Mouse (Mus musculus): ENCODE data around the gene Traf3ip3.
A peak's percentile ranks its signal among the peaks of the same experiment; 100 is the strongest.

Traf3ip3 gene

DNA sequence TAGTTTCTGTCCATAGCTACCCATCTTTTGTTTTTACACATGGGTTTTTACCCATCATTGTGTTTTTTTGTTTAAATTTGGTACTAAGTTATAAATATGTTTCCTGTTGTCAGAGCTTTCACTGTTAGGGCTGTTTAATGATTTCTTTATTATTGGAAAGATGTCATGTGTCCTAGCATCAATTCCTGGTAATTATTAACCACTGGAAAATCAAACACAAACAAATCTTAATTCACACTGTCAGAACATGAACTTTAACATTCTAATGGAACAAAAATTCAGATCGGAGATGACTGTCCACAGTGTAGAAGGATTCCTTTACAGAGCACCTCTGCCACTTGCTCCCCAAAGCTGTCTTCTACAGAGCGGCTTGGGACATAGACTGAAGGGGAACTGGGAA, 3.9 kb upstream of the Traf3ip3 start:
- DNase-seq = no peak

DNA sequence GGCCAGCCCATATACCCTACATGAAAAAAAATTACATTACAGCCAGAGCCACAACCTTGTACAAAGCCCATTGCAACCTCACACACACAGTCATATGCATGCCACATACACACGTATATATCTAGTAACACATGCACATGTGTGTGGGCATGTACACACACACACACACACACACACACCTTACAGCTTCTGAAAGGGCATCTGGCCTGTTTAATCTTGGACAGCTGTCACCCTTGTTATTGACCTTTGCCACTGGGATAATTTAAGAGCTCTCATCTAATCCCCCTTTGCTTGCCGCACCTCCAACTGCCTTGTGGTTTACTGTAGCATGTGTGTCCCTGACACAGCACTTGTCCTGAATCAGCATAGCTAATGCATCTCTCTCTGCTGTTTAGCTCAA, 2.3 kb upstream of the Traf3ip3 start:
- DNase-seq = no peak

DNA sequence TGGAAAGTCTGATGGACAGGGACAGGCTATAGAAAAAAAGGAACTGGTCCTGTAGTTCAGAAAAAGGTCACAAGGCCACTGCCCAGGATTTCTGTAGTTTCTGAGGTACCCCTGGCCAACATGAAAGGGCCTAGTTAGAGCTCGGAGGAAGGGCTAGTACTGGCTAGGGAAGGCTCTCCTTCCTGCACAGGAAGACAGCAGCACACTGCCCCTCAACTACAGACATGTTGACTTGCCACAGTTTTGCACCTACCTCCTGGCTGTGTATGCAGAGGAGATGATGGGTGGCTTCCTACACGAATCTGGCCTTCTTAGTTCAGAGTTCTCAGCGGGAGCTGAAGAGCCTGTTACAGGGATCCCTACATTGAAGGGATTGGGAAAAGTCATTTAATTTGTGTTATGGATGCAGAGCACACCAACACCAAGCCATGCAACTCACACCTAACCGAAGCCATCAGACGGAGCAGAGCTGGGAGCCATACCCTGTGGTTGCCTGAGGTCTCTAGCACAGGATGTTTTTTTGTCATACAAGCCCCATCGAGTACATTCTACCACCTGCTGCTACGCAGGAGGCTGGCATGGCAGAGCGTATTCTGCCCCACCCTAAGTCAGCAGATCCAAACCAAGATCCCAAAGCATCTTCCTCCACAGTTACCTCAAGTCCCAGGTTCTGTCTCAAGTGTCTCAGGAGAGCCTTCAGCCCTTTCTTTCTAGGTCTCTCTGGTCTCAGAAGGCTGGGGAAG, 692 bp downstream of the Traf3ip3 start:
- no peak for DNase-seq

DNA sequence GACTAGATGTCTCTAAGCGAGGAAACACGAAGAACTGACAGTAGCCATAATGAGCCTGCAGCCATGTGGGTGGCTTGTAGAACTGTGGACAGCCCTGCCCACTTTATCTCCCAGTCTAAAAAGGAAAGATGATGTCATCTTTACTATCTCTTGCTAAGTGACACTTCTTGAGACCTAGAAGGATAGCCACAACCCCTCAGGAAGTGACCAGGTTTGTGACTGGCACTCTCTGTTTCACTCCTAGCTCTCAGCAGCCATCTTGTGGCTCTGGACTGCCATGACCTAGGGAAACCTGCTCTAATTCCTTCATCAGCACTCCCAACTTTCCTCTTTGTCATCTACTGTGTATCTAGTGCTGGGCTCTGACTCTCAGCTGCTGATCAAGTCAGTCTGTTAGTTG, 3.2 kb downstream of the Traf3ip3 start:
- DNase-seq = no peak

DNA sequence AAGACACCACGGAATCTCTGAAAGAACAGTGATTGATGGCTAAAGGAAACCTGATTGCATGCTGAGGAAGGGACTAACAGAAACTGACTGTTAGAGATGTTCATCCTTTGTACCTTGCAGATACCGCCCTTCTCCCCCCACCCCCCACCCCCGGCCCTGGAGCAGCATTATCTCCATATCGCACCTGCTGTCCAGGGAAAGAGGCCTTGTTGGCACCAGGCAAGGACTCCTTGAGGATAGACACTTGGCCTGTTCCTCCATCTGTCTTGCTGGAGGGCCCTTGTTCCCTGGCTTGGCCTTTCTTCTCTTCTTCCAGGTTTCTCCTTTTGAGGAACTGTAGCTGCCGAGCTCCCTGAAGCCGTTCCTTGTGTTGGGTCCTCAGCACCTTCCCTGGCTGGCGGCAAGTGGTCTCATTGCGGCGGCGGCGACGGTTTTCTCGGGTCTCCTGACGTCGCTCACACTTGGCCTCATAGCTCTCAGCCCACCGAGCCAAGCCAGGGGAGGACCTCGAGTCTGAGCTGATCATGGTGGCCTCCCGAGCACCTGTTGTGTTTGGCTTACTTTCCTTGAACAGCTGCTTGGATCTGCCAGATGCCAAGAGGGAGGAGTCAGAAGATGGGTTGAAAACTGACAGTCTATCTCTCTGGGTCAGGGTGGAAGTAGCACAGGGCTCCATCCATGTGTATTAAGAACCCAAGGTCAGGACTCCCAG, 3.9 kb downstream of the Traf3ip3 start:
- DNase-seq = no peak

DNA sequence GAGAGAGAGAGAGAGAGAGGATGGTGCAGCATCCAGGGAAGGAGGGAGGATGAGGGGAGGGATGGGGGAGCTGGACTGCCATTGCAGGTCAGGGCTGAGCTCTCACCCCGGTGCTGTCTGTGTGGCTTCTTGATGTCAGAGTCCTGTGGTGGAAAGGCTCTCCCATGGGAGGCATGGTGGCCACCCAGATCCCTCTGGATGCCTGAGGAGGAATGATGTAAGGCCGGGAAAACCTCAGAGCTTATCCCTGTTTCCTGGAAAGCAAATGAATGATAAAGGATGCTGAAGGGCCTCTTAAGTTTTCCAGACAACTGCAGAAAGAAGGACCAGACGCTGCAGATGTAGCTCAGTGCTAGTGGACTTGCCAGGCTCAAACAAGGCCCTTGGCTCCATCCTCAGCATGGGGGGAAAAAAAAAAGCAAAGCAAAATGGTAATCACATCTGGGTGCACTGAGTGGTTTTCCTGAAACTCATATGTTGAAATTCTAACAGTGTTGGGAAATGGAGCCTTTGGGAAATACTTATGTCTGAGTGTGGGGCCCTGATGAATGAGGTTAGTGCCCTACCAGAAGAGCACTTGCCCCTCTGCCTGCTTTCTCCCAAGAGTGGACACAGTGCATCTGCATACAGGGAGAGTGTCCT, 6.2 kb downstream of the Traf3ip3 start:
- no peak for DNase-seq

DNA sequence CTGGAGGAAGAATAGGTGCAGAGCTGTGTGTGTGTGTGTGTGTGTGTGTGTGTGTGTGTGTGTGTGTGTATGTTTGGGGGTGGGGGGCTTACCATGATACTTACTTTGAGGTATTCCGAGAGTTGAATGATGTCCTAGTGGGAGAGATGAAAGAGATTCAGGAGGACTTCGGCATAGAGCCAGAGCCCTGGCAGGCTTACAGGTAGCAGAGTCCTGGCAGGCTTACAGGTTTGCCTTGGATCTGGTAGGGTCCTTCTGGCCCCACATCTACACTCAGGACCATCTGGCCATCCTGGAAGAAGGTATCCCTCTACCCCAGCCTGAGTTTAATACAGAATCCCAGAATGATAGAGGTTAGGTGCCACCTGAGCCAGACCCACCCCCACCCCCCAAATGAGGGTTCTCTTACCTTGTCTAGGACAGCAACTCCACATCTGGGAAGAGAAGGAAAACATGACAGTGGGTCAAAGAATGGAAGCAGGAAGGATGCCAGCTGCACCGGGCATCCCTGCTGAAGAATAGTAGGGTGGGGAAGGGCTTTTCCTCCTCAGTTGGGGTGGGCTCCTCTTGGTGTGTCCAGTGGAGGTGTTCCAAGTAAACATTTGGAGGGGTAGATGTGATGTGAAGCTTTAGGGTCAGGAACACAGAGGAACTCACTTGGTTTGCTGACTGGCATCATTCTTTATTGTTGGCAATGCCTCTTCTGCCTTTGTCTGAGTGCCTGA, 6.9 kb downstream of the Traf3ip3 start:
- DNase-seq = no peak

DNA sequence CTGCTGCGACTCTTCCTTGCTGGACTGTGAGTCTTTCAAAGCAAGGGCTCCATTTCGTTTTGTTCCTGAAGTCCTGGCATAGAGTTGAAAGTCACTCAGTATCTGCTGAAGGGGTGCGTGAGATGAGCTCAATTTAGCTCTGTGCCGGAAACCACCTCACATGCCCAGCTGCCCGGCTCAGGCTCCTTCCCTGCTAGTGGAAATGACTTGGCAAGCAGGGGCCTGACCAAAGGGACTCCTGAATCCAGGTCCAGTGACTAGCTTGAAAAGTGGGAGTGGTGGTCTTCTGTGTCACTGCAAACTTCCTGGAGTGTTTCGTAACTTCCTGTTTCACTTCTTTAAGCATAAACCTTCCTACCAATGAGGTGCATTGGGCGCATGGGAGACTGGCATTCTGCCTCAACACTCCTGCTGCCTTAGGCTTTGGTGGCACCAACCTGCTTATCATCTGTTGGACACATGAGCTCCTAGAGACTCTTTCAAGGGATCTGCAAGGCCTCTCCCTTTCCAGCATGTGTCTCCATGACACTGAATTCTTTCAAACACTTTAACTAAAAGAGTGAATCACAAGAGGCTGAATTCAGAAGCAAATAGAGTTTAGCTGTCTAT, 9.7 kb downstream of the Traf3ip3 start:
- no peak for DNase-seq

DNA sequence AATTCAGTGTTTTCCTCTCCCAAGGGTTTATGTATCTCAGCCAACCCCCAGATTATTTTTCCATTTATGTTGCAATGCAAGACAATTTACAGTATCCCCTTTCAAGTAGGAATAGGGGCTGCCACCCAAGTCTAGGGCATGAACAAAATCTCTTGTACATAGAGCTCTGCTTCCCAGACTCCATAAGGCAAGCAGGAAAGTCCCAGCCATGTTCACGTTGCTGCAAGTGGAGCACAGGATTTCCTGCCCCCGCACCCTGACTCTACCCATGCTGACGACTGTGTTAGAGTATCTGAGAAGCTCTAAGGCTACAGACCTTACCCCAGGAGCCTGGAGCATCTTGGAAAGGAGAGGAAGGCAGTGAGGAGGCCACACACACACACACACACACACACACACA, 11.7 kb downstream of the Traf3ip3 start:
- DNase-seq = no peak

DNA sequence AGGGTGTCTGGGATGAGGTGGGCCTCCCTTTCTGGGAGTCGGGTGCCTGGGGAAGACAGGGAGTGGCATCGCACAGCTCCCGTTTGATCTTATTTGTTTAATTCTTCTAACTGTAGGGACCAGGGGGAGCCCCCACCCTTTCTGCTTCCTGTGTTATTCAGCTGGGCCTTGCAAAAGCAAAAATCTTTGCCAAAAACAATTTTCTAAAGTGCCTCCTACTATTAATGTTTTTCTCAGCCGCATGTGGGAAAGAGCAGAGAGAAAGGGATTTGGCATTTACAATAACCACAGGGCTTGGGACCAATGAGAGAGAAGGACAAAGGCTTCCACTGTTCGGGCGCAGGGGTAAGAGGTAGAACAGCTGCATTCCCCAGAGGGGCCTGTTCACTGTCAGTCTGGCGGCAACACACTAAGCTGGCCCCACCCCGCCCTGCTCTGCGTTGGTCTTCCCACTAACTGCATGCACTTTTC, 12.3 kb downstream of the Traf3ip3 start:
- peak; percentile 26 for DNase-seq

DNA sequence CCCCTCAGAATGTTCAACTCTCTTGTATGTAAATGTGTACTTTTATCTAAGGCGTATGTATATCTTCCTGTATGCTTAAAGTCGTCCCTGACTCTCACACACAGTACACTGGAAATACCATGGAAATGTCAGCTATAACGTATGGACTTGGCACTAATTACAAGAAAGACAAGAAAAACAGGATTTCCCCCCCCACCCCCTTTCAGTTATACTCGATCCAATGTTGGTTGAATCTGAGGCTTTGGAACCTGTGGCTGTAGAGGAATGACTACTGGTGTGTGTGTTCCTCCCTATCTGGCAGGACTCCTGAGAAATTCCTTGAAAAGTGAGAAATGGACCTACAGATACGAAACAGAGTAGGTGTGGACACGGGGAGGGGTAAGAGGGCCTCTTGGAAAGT, 13.2 kb downstream of the Traf3ip3 start:
- no peak for DNase-seq

DNA sequence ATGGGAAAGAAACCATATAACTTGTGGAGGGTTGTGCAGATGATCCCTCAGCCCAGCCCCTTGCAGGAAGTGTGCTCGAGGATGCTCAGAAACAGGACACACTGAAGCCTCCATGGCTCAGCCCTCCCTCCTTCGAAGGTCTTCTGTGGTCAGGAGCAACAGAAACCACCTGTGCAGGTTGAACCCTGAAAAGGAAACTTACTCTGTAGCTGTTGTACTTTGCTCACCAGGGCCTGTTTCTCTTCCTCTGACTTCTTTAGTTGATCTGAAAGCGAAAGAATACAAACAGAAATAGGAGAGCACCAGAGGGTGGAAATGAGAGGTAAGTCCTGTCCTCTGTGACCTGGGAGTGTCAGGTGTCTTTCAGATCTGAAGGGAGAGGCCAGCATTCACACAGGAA, 20.4 kb downstream of the Traf3ip3 start:
- no peak for DNase-seq

DNA sequence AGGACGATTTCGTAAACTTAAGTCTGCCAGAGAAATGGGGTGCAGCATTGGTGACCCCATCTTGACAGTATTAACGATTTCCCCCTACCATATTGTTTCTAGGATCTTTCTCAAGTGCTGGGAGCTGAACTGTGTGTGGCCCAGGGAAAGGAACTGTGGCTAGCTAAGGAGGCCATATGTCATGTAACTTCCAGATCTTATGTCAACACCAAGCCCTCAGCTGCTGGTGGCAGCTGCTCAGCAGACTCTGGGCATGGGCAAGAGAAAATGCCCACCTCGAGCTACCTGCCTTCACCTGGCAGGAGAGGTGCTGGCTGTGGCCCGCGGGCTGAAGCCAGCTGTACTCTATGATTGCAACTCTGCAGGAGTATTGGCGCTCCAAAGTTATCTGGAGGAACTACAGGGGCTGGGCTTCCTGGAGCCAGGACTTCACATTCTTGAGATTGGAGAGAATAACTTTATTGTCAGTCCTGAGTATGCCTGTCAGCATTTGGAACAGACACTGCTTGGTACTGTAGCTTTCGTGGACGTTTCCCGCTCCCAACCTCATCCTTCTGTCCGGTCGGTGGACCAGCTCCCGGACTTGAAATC, 27.3 kb downstream of the Traf3ip3 start:
- DNase-seq = no peak

DNA sequence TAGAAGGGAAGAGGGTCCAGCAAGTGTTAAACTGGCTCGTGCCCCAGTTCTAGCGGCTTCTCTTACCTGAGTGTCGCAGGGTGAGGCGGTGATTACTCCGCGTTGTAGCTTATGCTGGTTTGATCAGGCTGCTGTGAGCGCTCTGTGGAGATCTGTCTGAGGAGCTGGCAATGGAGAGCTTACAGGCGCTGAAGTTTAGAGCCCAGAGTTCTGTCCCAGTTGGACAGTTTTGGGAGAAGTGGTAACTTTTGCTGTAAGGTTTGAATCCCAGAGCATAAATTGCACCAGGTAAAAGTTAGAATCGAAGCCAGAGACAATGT, 27.7 kb downstream of the Traf3ip3 start:
- no peak for DNase-seq

DNA sequence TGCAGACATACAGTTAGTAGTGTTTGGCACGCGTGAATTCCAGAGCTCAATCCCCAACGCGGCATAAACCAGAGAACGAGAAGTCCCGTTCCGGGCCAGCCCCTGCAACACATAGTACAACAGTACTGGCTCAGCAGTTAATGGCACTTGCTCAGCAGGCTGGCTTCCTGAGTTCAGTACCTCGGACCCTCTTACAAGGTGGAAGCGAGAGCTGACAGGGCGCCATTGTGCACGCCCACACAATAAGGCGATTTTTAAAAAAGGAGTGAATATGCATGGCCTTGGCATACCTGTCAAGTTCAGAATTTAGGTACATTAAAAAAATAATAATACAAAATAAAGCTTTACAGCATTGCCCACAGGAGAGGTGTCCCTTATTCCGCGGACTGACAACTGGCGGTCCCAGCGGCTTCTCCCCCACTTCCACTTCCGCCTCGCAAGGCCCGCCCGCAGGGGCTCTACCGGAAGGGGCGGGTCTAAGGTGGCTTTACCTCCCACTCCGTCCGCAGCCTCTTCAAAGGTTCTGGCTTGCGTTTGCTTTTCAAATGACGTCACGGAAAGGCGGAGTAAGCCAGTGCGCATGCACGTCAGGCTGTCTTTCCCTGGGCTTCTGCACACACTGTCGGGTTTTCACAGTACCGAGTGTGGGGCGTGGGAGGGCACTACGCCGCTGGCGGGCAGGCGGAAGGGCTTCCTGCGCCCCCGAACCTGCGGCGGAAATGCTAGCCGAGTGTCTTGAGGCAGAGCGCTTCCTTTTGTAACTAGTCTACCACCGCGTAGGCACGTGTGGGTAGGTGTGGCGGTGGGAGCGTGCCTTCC, 28.3 kb downstream of the Traf3ip3 start:
- peak; percentile 95 for DNase-seq

DNA sequence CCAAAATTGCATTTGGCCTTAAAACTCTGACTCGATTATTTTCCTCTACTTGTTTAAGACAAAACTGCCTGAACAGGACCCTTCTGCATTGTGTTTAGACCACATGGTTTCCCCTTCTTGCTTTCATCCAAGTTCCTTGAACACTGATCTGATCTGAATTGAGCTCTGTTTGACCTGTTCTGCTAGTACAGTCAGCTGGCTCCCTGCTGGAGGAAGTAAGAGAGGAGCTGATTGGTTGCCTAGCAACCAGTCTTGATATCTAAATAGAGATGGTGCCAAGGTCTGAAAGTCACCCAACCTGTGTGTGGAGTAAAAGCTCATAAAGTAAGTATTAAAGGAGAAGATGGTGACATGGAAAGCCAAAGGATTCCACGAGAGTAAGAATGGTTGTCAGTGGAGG, 31.6 kb downstream of the Traf3ip3 start:
- no peak for DNase-seq

DNA sequence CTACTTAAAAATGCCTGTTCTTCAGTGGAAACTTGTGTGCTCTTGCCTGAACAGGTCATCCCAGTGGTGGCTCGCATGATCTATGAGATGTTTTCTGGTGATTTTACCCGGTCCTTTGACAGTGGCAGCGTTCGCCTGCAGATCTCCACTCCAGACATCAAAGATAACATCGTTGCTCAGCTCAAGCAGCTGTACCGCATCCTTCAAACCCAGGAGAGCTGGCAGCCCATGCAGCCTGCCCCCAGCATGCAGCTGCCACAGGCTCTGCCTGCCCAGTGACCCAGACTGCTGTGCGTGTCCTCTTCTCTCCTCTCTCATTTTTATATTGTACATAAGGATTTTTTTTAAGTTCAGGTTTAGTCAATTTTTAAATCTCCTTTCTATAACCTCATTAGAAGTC, 32.3 kb downstream of the Traf3ip3 start:
- DNase-seq = no peak

DNA sequence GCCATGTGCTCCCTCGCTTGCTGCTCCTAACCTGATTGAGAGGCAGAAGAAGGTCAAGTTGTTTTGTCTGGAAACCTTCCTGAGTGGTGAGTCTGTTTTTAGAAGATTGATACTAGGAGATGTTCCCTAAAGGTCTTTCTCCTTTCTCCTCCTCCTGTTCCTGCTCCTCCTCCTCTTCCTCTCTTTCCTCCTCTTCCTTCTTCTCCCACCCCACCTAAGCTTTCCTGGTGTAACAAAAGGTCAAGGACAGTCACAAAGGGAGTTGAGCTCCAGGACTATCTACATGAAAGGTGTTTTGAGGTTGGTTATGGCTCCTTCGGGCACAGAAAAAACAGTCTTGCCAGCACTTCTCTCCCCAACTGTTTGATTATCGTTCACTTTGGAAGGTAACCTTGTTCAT, 33.8 kb downstream of the Traf3ip3 start, which contains the start of gene A130010J15Rik:
TSS of gene A130010J15Rik (plus strand) at position 301 of the 400 bp plus-strand sequence.
- no peak for DNase-seq

DNA sequence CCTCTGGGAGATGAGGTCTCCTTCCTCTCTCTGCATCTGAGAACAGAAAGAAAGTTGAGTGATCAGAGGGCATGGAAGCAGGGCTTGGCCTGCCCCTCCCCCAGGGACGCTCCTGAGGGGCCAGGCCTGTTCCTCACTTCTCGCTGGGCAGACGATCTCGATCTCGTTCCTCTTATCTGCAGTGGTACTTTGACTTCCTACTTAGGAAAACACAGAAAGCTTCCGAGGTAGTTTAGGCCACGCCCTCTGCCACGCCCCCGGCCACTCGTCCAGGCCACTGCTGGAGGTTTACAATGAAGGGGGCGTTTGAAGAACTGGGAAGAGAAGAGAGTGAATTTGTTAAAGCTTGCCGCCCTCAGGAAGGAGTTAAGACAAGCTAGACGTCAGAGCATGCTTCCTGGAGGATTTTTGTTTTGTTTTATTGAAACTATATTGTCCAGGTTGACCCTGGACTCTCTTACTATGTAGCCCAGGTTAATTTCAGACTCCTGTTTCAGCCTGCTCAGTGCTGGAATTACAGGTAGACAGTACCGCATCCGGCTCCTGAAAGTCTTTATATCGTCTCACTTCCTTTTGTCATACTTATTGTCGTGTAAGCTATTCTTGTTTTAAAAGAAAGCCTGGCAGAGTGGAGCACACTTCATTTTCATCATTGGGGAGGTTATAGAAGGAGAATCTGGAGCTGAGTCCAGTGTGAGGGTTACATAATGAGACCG, 41.0 kb downstream of the Traf3ip3 start:
- no peak for DNase-seq

DNA sequence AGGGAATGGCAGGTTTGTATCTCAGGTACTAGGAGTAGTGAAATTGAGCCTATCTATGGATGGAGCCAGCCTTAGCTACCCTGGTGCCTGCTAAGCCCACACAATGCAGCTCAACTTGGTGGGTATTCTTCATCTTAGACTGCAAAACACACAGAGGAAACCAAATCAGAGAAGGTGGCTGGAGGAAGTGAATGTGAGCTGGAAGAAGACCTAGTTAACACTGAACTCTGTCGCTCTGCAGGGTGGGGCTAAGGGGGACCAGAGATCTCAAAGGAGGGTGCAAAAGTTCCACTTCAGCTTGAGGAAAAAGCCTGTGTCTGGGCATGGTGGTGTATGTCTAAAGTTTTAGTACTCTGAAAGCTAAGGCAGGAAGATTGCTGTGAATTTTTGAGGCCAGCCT, 41.9 kb downstream of the Traf3ip3 start:
- no peak for DNase-seq

DNA sequence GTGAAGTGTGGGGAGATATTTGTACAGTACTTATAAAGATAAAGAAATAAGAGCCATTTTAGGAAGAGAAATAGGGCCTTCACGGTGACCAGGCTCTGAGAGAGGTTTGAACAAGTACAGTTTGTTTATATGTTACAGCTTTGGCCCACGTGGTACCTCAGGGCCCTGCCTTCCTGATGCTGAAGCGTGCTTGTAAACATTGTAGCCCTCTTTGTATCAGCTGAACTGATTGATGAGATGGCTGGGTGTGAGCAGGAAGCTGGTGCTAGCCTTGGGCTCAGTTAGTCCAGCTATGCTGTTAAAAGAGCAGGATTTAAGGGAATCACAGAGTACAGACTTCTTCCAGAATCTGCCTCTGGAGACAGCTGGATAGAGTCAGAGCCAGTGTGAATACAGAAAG, 42.3 kb downstream of the Traf3ip3 start:
- DNase-seq = no peak

Data from right cerebral cortex, postnatal 25 days (tissue).